Mouse (Mus musculus): Measurements from ENCODE around the gene Lect2. TPM values are rescaled to one million over a fixed set of nuclear protein-coding genes. Genes with fewer than 3 reads are reported as not detected.

The Lect2 gene
- not detected for polyA plus RNA-seq (2017; shearing (Covaris generic))

GRCm38 (mm10) chr13:56548401-56548800 is at the start of gene Lect2:
Gene Lect2 (minus strand): TSS chr13:56548502.

GRCm38 (mm10) chr13:56522081-56522820 is 26.1 kb downstream of the Lect2 start, which contains the start of gene Fbxl21:
Gene Fbxl21 (plus strand): TSS chr13:56522472.

Other genes with a start within 250 kb of the Lect2 start
- not detected for gene Gm3045, start 121.9 kb downstream of the Lect2 start, polyA plus RNA-seq (2017; shearing (Covaris generic))
- not detected for gene Slc25a48, start 110.1 kb downstream of the Lect2 start, polyA plus RNA-seq (2017; shearing (Covaris generic))
- not detected for gene Il9, start 66.3 kb downstream of the Lect2 start, polyA plus RNA-seq (2017; shearing (Covaris generic))
- 0.22 TPM for gene Fbxl21, start 26.0 kb downstream of the Lect2 start, polyA plus RNA-seq (2017; shearing (Covaris generic))
- not detected for gene Tgfbi, start 61.0 kb upstream of the Lect2 start, polyA plus RNA-seq (2017; shearing (Covaris generic))
- 44.7 TPM for gene Smad5, start 154.5 kb upstream of the Lect2 start, polyA plus RNA-seq (2017; shearing (Covaris generic))
- gene Gm45623, start 205.3 kb upstream of the Lect2 start, polyA plus RNA-seq (2017; shearing (Covaris generic)) = not detected

Measured in naive thymus-derived CD4-positive, alpha-beta T cell, adult 5 months (primary cell).